ENCODE assay signal across 9 mouse cellular contexts in genomic region chrX:95012033-95012432, GRCm38 (mm10). TPM values are rescaled to one million over a fixed set of nuclear protein-coding genes. Genes with fewer than 3 reads are reported as not detected.
DNase-seq lines count a peak whose midpoint lies in the region; ATAC-seq and TF ChIP-seq lines count a peak whose summit lies in the region.
"Had no signal": no experiment of that assay in that cellular context is flagged by ENCODE, and none has a peak within 500 bp of the region (broad histone marks: within the 10 kb centered on the region; RNA-seq: fewer than 3 reads in every experiment).

No protein-coding gene starts in this region.

- H3K27ac ChIP-seq in forebrain, embryonic 14.5 days (ENCODE audit: low read depth, low read length): no peak overlapping the region
- H3K27ac ChIP-seq in forebrain, embryonic 15.5 days (replicated peaks): no peak overlapping the region
- no peak overlapping the region for H3K27ac ChIP-seq in liver, adult 2 months (replicated peaks; ENCODE audit: insufficient read depth, low read depth, low read length)
- no peak overlapping the region for H3K27ac ChIP-seq in intestine, embryonic 15.5 days
- H3K27ac ChIP-seq: stomach, embryonic 15.5 days had no signal

- no peaks in the 10 kb centered on the region for H3K36me3 ChIP-seq in forebrain, embryonic 14.5 days (ENCODE audit: control insufficient read depth, insufficient read depth, low read length)
- H3K36me3 ChIP-seq in forebrain, embryonic 15.5 days: no peaks in the 10 kb centered on the region
- H3K36me3 ChIP-seq in liver, adult 2 months (ENCODE audit: control insufficient read depth, insufficient read depth, low read length): no peaks in the 10 kb centered on the region
- no peaks in the 10 kb centered on the region for H3K36me3 ChIP-seq in intestine, embryonic 15.5 days
- H3K36me3 ChIP-seq: stomach, embryonic 15.5 days had no signal

- H3K79me2 ChIP-seq in liver, adult 2 months (ENCODE audit: control insufficient read depth, insufficient read depth, low read length): no peaks in the 10 kb centered on the region

- H3K4me1 ChIP-seq in forebrain, embryonic 14.5 days (ENCODE audit: control insufficient read depth, insufficient read depth, low read length): no peaks in the 10 kb centered on the region
- H3K4me1 ChIP-seq in forebrain, embryonic 15.5 days: no peaks in the 10 kb centered on the region
- H3K4me1 ChIP-seq in liver, adult 2 months (ENCODE audit: control insufficient read depth, insufficient read depth, low read length): no peaks in the 10 kb centered on the region
- no peaks in the 10 kb centered on the region for H3K4me1 ChIP-seq in intestine, embryonic 15.5 days (replicated peaks)
- H3K4me1 ChIP-seq: stomach, embryonic 15.5 days had no signal

- 20% methylated on average over 4 of the region's 4 CpGs for WGBS in forebrain, embryonic 14.5 days
- 25% methylated on average over 4 of the region's 4 CpGs for WGBS in forebrain, embryonic 15.5 days
- 2% methylated on average over 4 of the region's 4 CpGs for WGBS in liver, adult 2 months
- WGBS in intestine, embryonic 15.5 days: 29% methylated on average over 4 of the region's 4 CpGs

- TF ChIP-seq POLR2A in liver, adult 2 months (IDR thresholded peaks at IDR 0.05; ENCODE audit: extremely low read depth, insufficient read depth, low read length): no peak

- H3K4me3 ChIP-seq in forebrain, embryonic 14.5 days (ENCODE audit: low read depth, low read length): no peak overlapping the region
- no peak overlapping the region for H3K4me3 ChIP-seq in forebrain, embryonic 15.5 days
- H3K4me3 ChIP-seq in liver, adult 2 months (ENCODE audit: insufficient read depth, low read depth, low read length): no peak overlapping the region
- H3K4me3 ChIP-seq in intestine, embryonic 15.5 days (replicated peaks): no peak overlapping the region
- H3K4me3 ChIP-seq: stomach, embryonic 15.5 days had no signal

- H3K9ac ChIP-seq in forebrain, embryonic 14.5 days (ENCODE audit: low read length): no peak overlapping the region
- no peak overlapping the region for H3K9ac ChIP-seq in forebrain, embryonic 15.5 days (replicated peaks)
- H3K9ac ChIP-seq in liver, adult 2 months (ENCODE audit: low read depth, low read length): no peak overlapping the region
- no peak overlapping the region for H3K9ac ChIP-seq in intestine, embryonic 15.5 days
- H3K9ac ChIP-seq: stomach, embryonic 15.5 days had no signal

- no peaks in the 10 kb centered on the region for H3K27me3 ChIP-seq in forebrain, embryonic 14.5 days (replicated peaks; ENCODE audit: control insufficient read depth, insufficient read depth, low read length)
- no peaks in the 10 kb centered on the region for H3K27me3 ChIP-seq in forebrain, embryonic 15.5 days
- no peaks in the 10 kb centered on the region for H3K27me3 ChIP-seq in liver, adult 2 months (ENCODE audit: control insufficient read depth, insufficient read depth, low read length)
- 0 out of 2 replicates have a peak, but pooled peaks cover 1% of the 10 kb centered on the region for H3K27me3 ChIP-seq in intestine, embryonic 15.5 days (replicated peaks)
- H3K27me3 ChIP-seq: stomach, embryonic 15.5 days had no signal

- DNase-seq in forebrain, embryonic 14.5 days (ENCODE audit: low spot score): peak; percentile 69
- DNase-seq in liver, adult 2 months (ENCODE audit: extremely low read depth, low read depth, low spot score): peak; percentile 32
- DNase-seq in liver: no peak
- peak; percentile 22 for DNase-seq in Muller cell, postnatal 12 days (ENCODE audit: inconsistent ontology term)
- DNase-seq in lung, postnatal 36 days: peak; percentile 61
- no peak for DNase-seq in layer of hippocampus, adult 9-11 months

- no peaks in the 10 kb centered on the region for H3K9me3 ChIP-seq in forebrain, embryonic 14.5 days (replicated peaks; ENCODE audit: control insufficient read depth, low read length)
- no peaks in the 10 kb centered on the region for H3K9me3 ChIP-seq in forebrain, embryonic 15.5 days
- H3K9me3 ChIP-seq in intestine, embryonic 15.5 days: no peaks in the 10 kb centered on the region
- H3K9me3 ChIP-seq: stomach, embryonic 15.5 days had no signal

- TF ChIP-seq CTCF in liver, adult 2 months (IDR thresholded peaks at IDR 0.05; ENCODE audit: low read depth, low read length): 0 out of 2 replicates have a peak, but pooled peaks have one; percentile 14

- no peak overlapping the region for H3K4me2 ChIP-seq in forebrain, embryonic 14.5 days (ENCODE audit: low read length)
- H3K4me2 ChIP-seq in forebrain, embryonic 15.5 days (replicated peaks): no peak overlapping the region
- H3K4me2 ChIP-seq in intestine, embryonic 15.5 days (replicated peaks): no peak overlapping the region
- H3K4me2 ChIP-seq: stomach, embryonic 15.5 days had no signal

- ATAC-seq in forebrain, embryonic 14.5 days: no peak
- no peak for ATAC-seq in forebrain, embryonic 15.5 days (replicated peaks)
- ATAC-seq in intestine, embryonic 15.5 days: no peak

RNA-seq across cellular contexts. Expression of gene Spin4, which starts 14.4 kb away (rescaled TPM):
- 5.0 and 6.3 TPM in 2 replicates for polyA plus RNA-seq in forebrain, embryonic 14.5 days (2014; fragmentation: Nextera tagmentation; extraction: Ambion mirVana)
- 4.1 and 4.3 TPM in 2 replicates for polyA plus RNA-seq in forebrain, embryonic 15.5 days (2015; fragmentation: Nextera tagmentation; extraction: Ambion mirVana)
- total RNA-seq in liver, adult 2 months (2014; rRNA removed): 0.47 and 0.65 TPM in 2 replicates
- polyA plus RNA-seq in liver, adult 2 months (2012; rRNA removed): 0.07 and 0.12 TPM in 2 replicates
- 6.1 and 7.9 TPM in 2 replicates for polyA plus RNA-seq in intestine, embryonic 15.5 days (2015; fragmentation: Nextera tagmentation; extraction: Ambion mirVana)

Comparison
In these comparisons a context has a peak if more than half of its experiments do, and no peak if none do; other contexts are left out.
1. DNase-seq: peak in forebrain, embryonic 14.5 days (single experiment), liver, adult 2 months (single experiment), Muller cell, postnatal 12 days (single experiment) and lung, postnatal 36 days (single experiment); none in liver (single experiment) and layer of hippocampus, adult 9-11 months (single experiment).